Mouse (Mus musculus) thymus, postnatal 14 days (tissue): ENCODE data around the gene Pank2.
"Not testable (repeated sequence)": the region's sequence is repeated elsewhere in the genome, so short reads cannot be mapped to it uniquely, and the experiment has no call there.

ENCODE experiments used
- DNase-seq: peaks from one replicate; pipeline ENCODE4 v3.0.0; 2021

Gene Pank2

GRCm38 (mm10) chr2:131262213-131262672 is at the start of gene Pank2:
Gene Pank2, plus strand, starts transcription at chr2:131262495.
- peak; percentile 98 for DNase-seq

- no peak for DNase-seq
Measured at GRCm38 (mm10) chr2:131213773-131214172, 48.5 kb upstream of the Pank2 start.

- no peak for DNase-seq
Measured at GRCm38 (mm10) chr2:131215941-131216858, 46.1 kb upstream of the Pank2 start.

GRCm38 (mm10) chr2:131220030-131220429 is 42.3 kb upstream of the Pank2 start:
- DNase-seq: no peak

- DNase-seq: no peak
Measured at GRCm38 (mm10) chr2:131221853-131222515, 40.3 kb upstream of the Pank2 start.

GRCm38 (mm10) chr2:131222562-131222961 is 39.7 kb upstream of the Pank2 start:
- DNase-seq: no peak

- no peak for DNase-seq
Measured at GRCm38 (mm10) chr2:131223569-131223968, 38.7 kb upstream of the Pank2 start.

GRCm38 (mm10) chr2:131225178-131225577 is 37.1 kb upstream of the Pank2 start:
- no peak for DNase-seq

GRCm38 (mm10) chr2:131226669-131227068 is 35.6 kb upstream of the Pank2 start:
- not testable (repeated sequence) for DNase-seq

GRCm38 (mm10) chr2:131227243-131227642 is 35.1 kb upstream of the Pank2 start:
- DNase-seq: no peak

GRCm38 (mm10) chr2:131232558-131232957 is 29.7 kb upstream of the Pank2 start:
- DNase-seq: no peak

GRCm38 (mm10) chr2:131233307-131234126 is 28.8 kb upstream of the Pank2 start, which contains the start of gene Mavs:
Gene Mavs, plus strand, starts transcription at chr2:131234063.
- peak; percentile 95 for DNase-seq

GRCm38 (mm10) chr2:131234127-131234650 is 28.1 kb upstream of the Pank2 start:
- DNase-seq: no peak

- DNase-seq: peak; percentile 19
Measured at GRCm38 (mm10) chr2:131234970-131235635, 27.2 kb upstream of the Pank2 start.

GRCm38 (mm10) chr2:131242180-131242579 is 20.1 kb upstream of the Pank2 start:
- no peak for DNase-seq

GRCm38 (mm10) chr2:131242929-131243328 is 19.4 kb upstream of the Pank2 start:
- no peak for DNase-seq

GRCm38 (mm10) chr2:131253681-131254328 is 8.5 kb upstream of the Pank2 start:
- peak; percentile 63 for DNase-seq

- DNase-seq: no peak
Measured at GRCm38 (mm10) chr2:131254329-131254713, 8.0 kb upstream of the Pank2 start.

- peak; percentile 42 for DNase-seq
Measured at GRCm38 (mm10) chr2:131255738-131256137, 6.6 kb upstream of the Pank2 start.

GRCm38 (mm10) chr2:131258693-131259092 is 3.6 kb upstream of the Pank2 start:
- no peak for DNase-seq

- no peak for DNase-seq
Measured at GRCm38 (mm10) chr2:131260544-131261307, 1.6 kb upstream of the Pank2 start.
